Mouse (Mus musculus) cerebellum, adult 2 months (tissue): ENCODE results near the gene Kcnq2.

Source experiments
- CTCF ChIP-seq: fragments of 200-500 bp; IDR thresholded peaks from 2 replicates; pipeline ENCODE4 v1.5.1; 2011; ENCODE audit warnings: low read depth, mild to moderate bottlenecking, control low read depth, low read length, moderate library complexity, borderline replicate concordance; ENCODE audit not compliant: insufficient read depth
- POLR2A ChIP-seq: fragments of 200-500 bp; IDR thresholded peaks from 2 replicates; pipeline ENCODE4 v1.6.1; 2011; ENCODE audit warnings: low read length, control low read depth, borderline replicate concordance; ENCODE audit not compliant: insufficient read depth

- no peak for TF ChIP-seq CTCF
- TF ChIP-seq POLR2A, result no peak
Observed at GRCm38 (mm10) chr2:181113762-181114361, 21.2 kb downstream of the Kcnq2 start.
